Mouse (Mus musculus) left cerebral cortex, postnatal 10 days (tissue): ENCODE data around the gene Mgarp. TPM values are rescaled to one million over a fixed set of nuclear protein-coding genes. Genes with fewer than 3 reads are reported as not detected.
"Not testable (repeated sequence)": the region's sequence is repeated elsewhere in the genome, so short reads cannot be mapped to it uniquely, and the experiment has no call there.

Source experiments
- DNase-seq, 2 experiments: peaks; one replicate each; pipeline ENCODE4 v3.0.0; 2021 to 2022; ENCODE audit warnings: low spot score in 2 of 2, mixed read lengths in 1 of 2; ENCODE audit errors: extremely low spot score in 1 of 2
- intact Hi-C: fragments of 180-260 bp; cut with DNase I; formaldehyde crosslinking; loops from one replicate; pipeline ENCODE4 v1.15.1; 2025
- total RNA-seq, 2 experiments: library from RNA; stranded (reverse); gene quantifications; 2 replicates each; pipeline ENCODE4 v1.2.3; 2021

Mgarp gene
- total RNA-seq, 2 experiments from 2014 or later = not detected

- peak in 1 of 2 experiments; percentile 42 for DNase-seq
- intact Hi-C loops = no loop called here
Observed at GRCm38 (mm10) chr3:51375307-51376265, 21.0 kb downstream of the Mgarp start.

DNA sequence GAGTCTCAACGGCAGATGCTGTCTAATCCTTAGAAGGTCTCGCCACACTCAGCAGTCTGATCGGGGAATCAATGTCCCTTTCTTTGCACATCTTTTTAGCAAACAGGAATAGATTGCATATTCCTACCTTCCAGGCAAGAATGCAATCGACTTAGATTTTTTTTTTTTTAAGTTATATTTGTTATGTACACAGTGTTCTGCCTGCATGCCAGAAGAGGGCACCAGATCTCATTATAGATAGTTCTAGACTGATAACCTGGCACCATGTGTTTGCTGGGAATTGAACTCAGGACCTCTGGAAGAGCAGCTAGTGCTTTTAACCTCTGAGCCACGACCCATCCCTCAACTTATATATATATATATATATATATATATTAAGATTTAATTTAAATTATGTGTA lies 23.0 kb downstream of the Mgarp start:
- intact Hi-C loops = no loop called here

GRCm38 (mm10) chr3:51372883-51373282 lies 23.7 kb downstream of the Mgarp start:
- DNase-seq = no peak
- intact Hi-C loops = no loop called here

More for the DNA sequence above, 23.0 kb downstream of the Mgarp start:
- DNase-seq = no peak

DNA sequence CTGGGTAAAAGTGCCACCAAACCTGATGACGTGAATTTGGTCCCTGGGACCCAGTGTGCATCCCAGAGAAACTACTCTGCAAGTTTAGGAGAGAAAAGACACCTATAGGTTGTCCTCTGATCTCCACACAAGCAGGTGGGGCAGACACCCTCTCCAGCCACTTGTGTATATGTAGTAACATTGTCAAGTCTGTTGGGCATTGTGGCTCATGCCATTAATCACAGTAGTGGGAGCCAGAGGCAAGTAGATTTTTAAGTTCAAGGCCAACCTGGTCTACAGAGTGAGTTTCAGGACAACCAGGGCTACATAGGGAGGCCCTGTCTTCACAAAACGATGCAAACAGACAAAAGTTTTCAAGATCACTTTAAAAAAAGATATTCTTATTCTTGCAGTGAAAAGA lies 24.7 kb downstream of the Mgarp start:
- intact Hi-C loops = no loop called here
- no peak for DNase-seq

DNA sequence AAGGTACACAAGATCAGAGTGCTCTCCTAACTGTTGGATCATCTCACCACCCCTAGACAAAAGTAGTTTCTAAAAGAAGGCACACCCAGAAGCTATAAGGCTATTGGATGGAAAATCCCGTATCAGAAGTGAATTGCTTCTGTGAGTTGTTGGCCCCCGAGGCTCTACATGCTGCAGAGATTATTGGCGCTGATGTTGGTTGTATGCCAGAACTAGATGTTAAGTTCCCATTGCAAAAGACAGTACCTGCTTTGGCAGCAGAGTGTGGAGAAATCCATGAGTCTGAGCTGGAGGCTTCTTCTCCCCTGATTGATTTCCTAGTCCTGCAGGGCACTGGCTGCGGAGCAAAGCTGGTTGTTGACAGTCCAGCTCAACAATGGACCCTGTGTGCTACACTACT lies 28.5 kb downstream of the Mgarp start:
- intact Hi-C loops = loop anchor here (5.0 kb wide), 1 partner anchor 136 kb away; no protein-coding TSS in a partner anchor
- DNase-seq = no peak

DNA sequence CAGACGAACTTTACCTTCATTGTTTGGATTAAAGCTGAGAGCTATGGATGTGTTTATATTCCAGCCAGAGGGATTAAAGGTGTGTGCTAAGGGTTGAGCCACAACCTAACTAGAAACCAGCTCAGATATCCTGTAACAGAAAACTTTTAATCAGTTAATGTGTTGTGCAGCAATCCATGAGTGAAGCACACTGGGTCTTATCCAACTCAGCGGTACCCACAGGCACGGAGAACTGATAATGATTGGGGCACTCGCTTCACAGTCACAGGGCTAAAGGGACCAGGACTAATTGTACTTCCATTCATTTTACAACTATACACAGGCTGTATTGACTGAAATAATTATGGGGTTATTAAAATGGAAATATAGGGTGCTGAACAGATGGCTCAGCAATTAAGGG lies 29.6 kb downstream of the Mgarp start:
- intact Hi-C loops = loop anchor here (5.0 kb wide), 1 partner anchor 135 kb away; no protein-coding TSS in a partner anchor

GRCm38 (mm10) chr3:51365517-51365882 lies 31.0 kb downstream of the Mgarp start:
- DNase-seq = no peak
- intact Hi-C loops = loop anchor here (2.0 to 5.0 kb wide), 2 partner anchors 77 to 133 kb away; no protein-coding TSS in a partner anchor

More for the DNA sequence above, 29.6 kb downstream of the Mgarp start:
- no peak for DNase-seq

- DNase-seq = peak; percentile 77 to 85
- intact Hi-C loops = loop anchor here (2.0 to 5.0 kb wide), 2 partner anchors 76 to 133 kb away; no protein-coding TSS in a partner anchor
Observed at GRCm38 (mm10) chr3:51364703-51365516, 31.6 kb downstream of the Mgarp start.

GRCm38 (mm10) chr3:51361066-51361465 lies 35.5 kb downstream of the Mgarp start:
- DNase-seq = no peak
- intact Hi-C loops = no loop called here

GRCm38 (mm10) chr3:51359558-51360307 lies 36.8 kb downstream of the Mgarp start:
- intact Hi-C loops = loop anchor here (2.0 kb wide), 1 partner anchor 19 kb away; the partner anchor contains the start of gene Elf2
- no peak for DNase-seq

DNA sequence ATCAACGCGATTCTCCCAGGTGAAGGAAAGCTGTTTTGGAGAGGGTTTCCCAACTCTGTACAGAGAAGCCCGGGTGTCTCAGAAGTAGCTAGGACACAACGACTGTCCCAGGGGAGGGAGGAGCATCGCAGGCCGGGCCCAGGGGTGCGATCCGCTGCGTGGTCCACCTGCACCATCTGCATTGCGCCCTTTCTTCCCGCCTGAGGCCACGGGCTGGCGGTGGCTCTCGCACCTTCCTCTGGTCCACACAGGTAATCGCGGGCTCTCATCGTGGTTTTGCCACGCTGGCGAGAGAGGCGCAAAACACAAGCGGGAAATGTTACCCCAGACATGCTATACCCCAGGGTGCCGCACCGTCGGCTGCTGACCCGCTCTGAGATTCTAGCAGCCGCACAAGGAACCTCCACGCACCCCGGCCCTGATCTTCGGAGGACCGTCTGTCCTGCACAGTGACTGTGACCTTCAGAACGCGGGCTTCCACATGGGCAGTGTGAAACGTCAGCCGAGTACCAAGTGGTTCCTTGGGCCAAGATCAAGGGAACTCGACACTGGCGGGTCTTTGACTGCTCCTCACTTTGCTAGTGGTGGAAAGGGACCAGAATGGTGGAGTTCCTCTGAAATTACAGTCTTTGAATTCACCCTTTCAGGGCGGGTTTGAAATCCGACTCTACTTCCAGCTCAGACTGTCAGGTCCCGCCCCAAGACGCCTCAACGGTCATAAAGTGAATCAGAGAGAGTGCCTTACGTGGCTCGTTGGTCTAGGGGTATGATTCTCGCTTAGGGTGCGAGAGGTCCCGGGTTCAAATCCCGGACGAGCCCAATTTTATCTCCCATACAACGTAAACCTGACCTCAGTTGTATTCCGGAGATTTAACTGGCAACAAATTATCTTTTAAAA lies 37.6 kb downstream of the Mgarp start:
- DNase-seq = peak; percentile 43 to 60
- intact Hi-C loops = loop anchor here (2.0 kb wide), 1 partner anchor 18 kb away; the partner anchor contains the start of gene Elf2

- intact Hi-C loops = loop anchor here (2.0 kb wide), 1 partner anchor 17 kb away; the partner anchor contains the start of gene Elf2
Observed at GRCm38 (mm10) chr3:51358181-51358580, 38.4 kb downstream of the Mgarp start.

DNA sequence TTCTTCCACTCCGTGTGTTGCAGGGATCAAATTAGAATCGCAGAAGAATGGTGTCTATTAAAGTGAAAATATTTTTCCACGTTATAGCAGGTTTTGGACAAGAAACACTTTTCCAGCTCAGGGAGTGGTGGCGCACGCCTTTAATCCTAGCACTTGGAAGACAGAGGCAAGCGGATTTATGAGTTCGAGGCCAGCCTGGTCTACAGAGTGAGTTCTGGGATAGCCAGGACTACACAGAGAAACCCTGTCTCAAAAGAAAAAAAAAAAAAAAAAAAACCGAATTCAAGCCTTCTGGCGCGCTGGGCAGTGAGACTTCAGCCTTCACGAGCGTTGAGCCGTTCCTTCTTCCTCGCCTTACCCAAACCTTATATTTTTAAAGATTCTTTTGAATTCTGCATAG lies 38.9 kb downstream of the Mgarp start:
- no peak for DNase-seq
- intact Hi-C loops = loop anchor here (2.0 kb wide), 1 partner anchor 17 kb away; the partner anchor contains the start of gene Elf2

More at GRCm38 (mm10) chr3:51358181-51358580, 38.4 kb downstream of the Mgarp start:
- DNase-seq = peak; percentile 49 to 72

DNA sequence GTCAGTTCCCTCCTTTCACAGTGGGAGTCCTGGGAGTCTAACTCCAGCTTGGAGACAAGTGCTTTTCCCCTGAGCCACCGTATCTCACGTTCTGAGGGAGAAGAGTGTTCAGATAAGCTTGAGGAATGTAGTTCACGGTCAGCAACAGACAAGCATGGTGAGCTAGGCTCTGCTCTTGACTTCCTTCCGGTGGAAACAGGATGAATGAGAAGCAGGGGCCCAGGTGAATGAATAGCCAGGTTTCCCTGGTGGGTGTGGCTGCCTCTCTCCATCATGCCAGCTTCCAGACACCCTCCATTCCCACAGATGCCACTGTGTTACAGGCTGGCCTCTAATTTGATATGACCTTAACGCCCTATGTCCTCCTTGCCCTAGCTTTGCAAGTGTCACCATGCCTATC lies 39.5 kb downstream of the Mgarp start:
- DNase-seq = no peak
- intact Hi-C loops = no loop called here

GRCm38 (mm10) chr3:51354956-51355355 lies 41.6 kb downstream of the Mgarp start:
- intact Hi-C loops, DNase-seq: not testable (repeated sequence)

DNA sequence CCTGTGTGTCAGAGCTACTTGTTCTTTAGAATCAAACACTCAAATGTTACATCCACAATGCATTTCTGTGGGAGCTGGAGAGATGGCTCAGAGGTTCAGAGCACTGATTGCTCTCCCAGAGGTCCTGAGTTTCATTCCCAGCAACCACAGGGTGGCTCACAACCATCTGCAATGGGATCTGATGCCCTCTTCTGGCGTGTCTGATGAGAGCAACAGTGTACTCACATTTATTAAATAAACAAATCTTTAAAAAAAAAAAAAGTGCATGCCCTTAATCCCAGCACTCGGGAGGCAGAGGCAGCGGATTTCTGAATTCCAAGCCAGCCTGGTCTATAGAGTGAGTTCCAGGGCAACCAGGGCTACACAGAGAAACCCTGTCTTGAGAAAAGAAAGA lies 42.5 kb downstream of the Mgarp start:
- DNase-seq = no peak
- intact Hi-C loops = no loop called here

- peak in 1 of 2 experiments; percentile 43 for DNase-seq
- intact Hi-C loops = no loop called here
Observed at GRCm38 (mm10) chr3:51353325-51354033, 43.1 kb downstream of the Mgarp start.
